Mouse (Mus musculus) mouse embryonic stem cell (cell line): ENCODE data around the gene Krtap28-13.

ENCODE experiments used
- in situ Hi-C, 2 experiments: fragments of 300-500 bp; cut with MboI; formaldehyde crosslinking; loops; 1 replicate in 1 of 2; 3 replicates in 1 of 2; pipeline ENCODE4 v1.14.3; 2019 to 2020; ENCODE audit warnings: low sequenced_read_pairs in 2 of 2, low pct_unique_long_range_greater_than_20kb in 1 of 2, mixed read lengths in 1 of 2; ENCODE audit not compliant: unreplicated experiment in 1 of 2

The Krtap28-13 gene

GRCm38 (mm10) chr1:83076190-83076917, 15.6 kb downstream of the Krtap28-13 start:
- in situ Hi-C loops: no loop called here

GRCm38 (mm10) chr1:83077016-83077415, 16.3 kb downstream of the Krtap28-13 start:
- in situ Hi-C loops: no loop called here

- in situ Hi-C loops: no loop called here
Measured at GRCm38 (mm10) chr1:83084790-83085189, 24.1 kb downstream of the Krtap28-13 start.

GRCm38 (mm10) chr1:83091268-83091667, 30.5 kb downstream of the Krtap28-13 start:
- in situ Hi-C loops: no loop called here

GRCm38 (mm10) chr1:83096935-83097334, 36.2 kb downstream of the Krtap28-13 start:
- in situ Hi-C loops: no loop called here

- in situ Hi-C loops: no loop called here
Measured at GRCm38 (mm10) chr1:83099160-83099559, 38.4 kb downstream of the Krtap28-13 start.

- in situ Hi-C loops: no loop called here
Measured at GRCm38 (mm10) chr1:83099580-83100137, 38.9 kb downstream of the Krtap28-13 start.

GRCm38 (mm10) chr1:83101891-83102290, 41.2 kb downstream of the Krtap28-13 start:
- in situ Hi-C loops: no loop called here

- in situ Hi-C loops: no loop called here
Measured at GRCm38 (mm10) chr1:83105464-83105863, 44.7 kb downstream of the Krtap28-13 start.

- in situ Hi-C loops: no loop called here
Measured at GRCm38 (mm10) chr1:83107410-83107978, 46.8 kb downstream of the Krtap28-13 start.

- in situ Hi-C loops: no loop called here
Measured at GRCm38 (mm10) chr1:83110992-83111391, 50.3 kb downstream of the Krtap28-13 start.
